Mouse (Mus musculus) intestine, embryonic 14.5 days (tissue): ENCODE results near the gene Mdfi. TPM values are rescaled to one million over a fixed set of nuclear protein-coding genes. Genes with fewer than 3 reads are reported as not detected.
A peak's percentile ranks its signal among the peaks of the same experiment; 100 is the strongest.

Experiments used
- ATAC-seq: fragments of 200-750 bp; cut with Nextera tagmentation; replicated peaks from 2 replicates; pipeline ENCODE4 v1.8.0; 2017; ENCODE audit warnings: low read depth, moderate number of reproducible peaks, moderate TSS enrichment, moderate library complexity; ENCODE audit not compliant: low FRiP score, low TSS enrichment
- DNase-seq: peaks from one replicate; pipeline ENCODE4 v3.0.0-alpha.2; 2018; ENCODE audit warnings: low spot score
- H3K27ac ChIP-seq: fragments of 300-500 bp; sonication (generic); 2 replicates; pipeline ENCODE4 v1.5.1; 2014; ENCODE audit warnings: low read depth, mild to moderate bottlenecking, control low read depth
- H3K27me3 ChIP-seq: fragments of 300-500 bp; sonication (generic); replicated peaks from 2 replicates; pipeline ENCODE4 v1.6.1; 2014; ENCODE audit warnings: low read length, control low read depth; ENCODE audit not compliant: control insufficient read depth, insufficient read depth
- H3K36me3 ChIP-seq: fragments of 300-500 bp; sonication (generic); 2 replicates; pipeline ENCODE4 v1.6.1; 2014; ENCODE audit warnings: low read length, control low read depth; ENCODE audit not compliant: control insufficient read depth, insufficient read depth
- H3K4me1 ChIP-seq: fragments of 300-500 bp; sonication (generic); replicated peaks from 2 replicates; pipeline ENCODE4 v1.6.1; 2014; ENCODE audit warnings: low read length, control low read depth, mixed read lengths; ENCODE audit not compliant: control insufficient read depth, insufficient read depth
- H3K4me2 ChIP-seq: fragments of 300-500 bp; sonication (generic); 2 replicates; pipeline ENCODE4 v1.6.1; 2014; ENCODE audit warnings: low read length
- H3K4me3 ChIP-seq: fragments of 300-500 bp; sonication (generic); 2 replicates; pipeline ENCODE4 v1.5.1; 2014; ENCODE audit warnings: low read depth, low read length, control low read depth, mixed read lengths
- H3K9ac ChIP-seq: fragments of 300-500 bp; sonication (generic); 2 replicates; pipeline ENCODE4 v1.6.1; 2014; ENCODE audit warnings: mild to moderate bottlenecking, low read length
- H3K9me3 ChIP-seq: fragments of 300-500 bp; sonication (generic); 2 replicates; pipeline ENCODE4 v1.6.1; 2016; ENCODE audit warnings: low read length, control low read depth; ENCODE audit not compliant: control insufficient read depth
- WGBS: fragments of 180-500 bp; shearing (Covaris S2); extraction: QIAGEN DNeasy Blood & Tissue Kit; methylation state at CpG from one replicate; pipeline ENCODE4 v1.1.7; 2014; 5-methylcytosine and 5-hydroxymethylcytosine counted together
- polyA plus RNA-seq: library from polyadenylated mRNA; unstranded; fragments of >200 nt; fragmentation: Nextera tagmentation; extraction: Ambion mirVana; gene quantifications from 2 replicates; pipeline ENCODE4 v1.2.1, GENCODE M21; 2014

The Mdfi gene
- polyA plus RNA-seq, 1 experiment from 2014 or later, result 31.7 TPM

DNA sequence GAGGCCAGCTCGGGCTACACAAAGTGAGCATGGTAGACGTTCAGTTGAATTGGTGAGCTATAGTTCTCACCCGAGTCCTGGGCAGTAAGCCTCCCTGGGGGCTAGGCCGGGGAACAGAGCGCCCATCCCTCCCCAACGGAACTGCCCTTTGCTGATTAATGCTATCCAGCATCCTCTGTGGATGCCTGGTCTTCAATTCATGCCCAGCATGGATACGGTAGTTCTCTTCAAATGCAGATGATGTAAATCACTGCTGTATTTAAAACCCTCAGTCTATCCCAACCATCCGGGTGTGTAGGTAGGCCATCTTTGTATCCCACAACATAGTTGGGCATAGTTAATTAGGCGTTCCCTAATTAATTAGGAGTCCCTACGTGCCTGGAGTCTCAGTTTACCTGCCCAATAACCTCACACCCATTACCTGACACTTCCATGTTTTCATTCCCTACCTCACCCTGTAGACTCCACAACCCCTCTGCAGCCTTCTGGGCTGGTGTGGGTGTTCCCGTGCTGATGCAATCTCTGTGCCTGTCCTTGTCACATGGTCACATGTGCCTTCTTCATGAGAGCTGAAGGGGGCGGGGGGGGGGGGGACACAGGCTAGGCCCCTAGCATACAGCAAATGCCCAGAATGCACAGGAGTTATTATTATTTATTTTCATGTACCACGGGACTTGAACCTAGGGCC, 16.3 kb downstream of the Mdfi start:
- peaks cover 68% of the 10 kb centered on the region for H3K36me3 ChIP-seq
- no peak for ATAC-seq
- 87% methylated on average over 13 of the region's 13 CpGs for WGBS

DNA sequence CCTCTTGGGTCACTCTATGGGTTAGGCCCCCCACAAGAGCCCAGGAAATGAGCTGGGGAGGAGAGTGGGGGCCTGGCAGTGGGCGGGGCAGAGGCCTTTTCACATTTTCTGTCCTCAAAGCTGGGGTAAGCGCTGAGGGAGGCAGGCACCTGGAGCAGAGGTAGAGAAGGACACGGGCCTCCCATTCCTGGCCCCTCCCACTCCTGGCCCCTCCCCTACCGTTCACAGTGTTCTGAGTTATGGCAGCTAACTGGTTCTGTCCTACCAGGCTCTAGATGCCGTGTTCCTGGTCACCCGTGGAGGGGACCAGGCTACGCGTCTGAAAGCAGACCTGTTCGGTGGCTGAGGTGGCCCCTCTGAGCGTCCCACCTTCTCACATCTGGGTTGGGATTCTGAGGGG, 19.0 kb downstream of the Mdfi start:
- H3K9ac ChIP-seq, result no peak overlapping the region
- ATAC-seq (no peak), DNase-seq (no peak)
- no peak overlapping the region for H3K4me2 ChIP-seq
- no peak overlapping the region; the same call in 1 of the 2 replicates for H3K27ac ChIP-seq
- peaks cover 13% of the 10 kb centered on the region; the same call in 1 of the 2 replicates for H3K4me1 ChIP-seq
- peaks cover 49% of the 10 kb centered on the region for H3K36me3 ChIP-seq
- H3K27me3 ChIP-seq, result no peaks in the 10 kb centered on the region
- H3K4me3 ChIP-seq, result no peak overlapping the region
- H3K9me3 ChIP-seq, result no peaks in the 10 kb centered on the region
- WGBS, result 41% methylated on average over 10 of the region's 10 CpGs

More for the DNA sequence above, 16.3 kb downstream of the Mdfi start:
- Histone ChIP-seq H3K9me3 (no peaks in the 10 kb centered on the region), H3K4me3 (no peak overlapping the region), H3K27me3 (no peaks in the 10 kb centered on the region), H3K4me2 (no peak overlapping the region), H3K9ac (no peak overlapping the region), H3K4me1 (peaks cover 11% of the 10 kb centered on the region; the same call in 1 of the 2 replicates), H3K27ac (no peak overlapping the region)
- no peak for DNase-seq

- Histone ChIP-seq H3K27ac (no peak overlapping the region), H3K9ac (no peak overlapping the region), H3K9me3 (no peaks in the 10 kb centered on the region), H3K36me3 (peaks cover 39% of the 10 kb centered on the region), H3K4me2 (no peak overlapping the region), H3K4me3 (no peak overlapping the region), H3K4me1 (peaks cover 13% of the 10 kb centered on the region; the same call in 1 of the 2 replicates), H3K27me3 (no peaks in the 10 kb centered on the region)
- ATAC-seq, result no peak
- no peak for DNase-seq
- WGBS, result 34% methylated on average over 6 of the region's 6 CpGs
Measured at GRCm38 (mm10) chr17:47814496-47814895, 20.0 kb downstream of the Mdfi start.

DNA sequence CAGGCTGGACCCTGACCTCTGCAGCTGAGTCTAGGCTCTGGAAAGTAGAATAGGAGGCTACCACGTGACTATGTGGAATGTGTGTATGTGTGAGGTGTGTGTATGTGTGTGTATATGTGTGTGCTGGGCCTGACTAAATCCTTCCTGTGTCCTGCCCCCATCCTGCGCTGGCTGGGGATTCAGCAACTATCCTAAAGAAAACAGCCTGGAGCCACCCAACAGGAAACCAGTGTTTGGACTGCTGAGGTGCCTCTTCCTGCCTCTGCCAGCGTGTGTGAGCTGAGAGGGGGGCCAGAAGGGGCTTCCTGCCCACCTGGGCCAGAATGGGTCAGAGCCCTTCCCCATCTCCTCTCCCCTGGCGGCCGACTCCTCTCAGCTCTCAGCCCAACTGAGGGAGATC, 20.9 kb downstream of the Mdfi start:
- WGBS, result 41% methylated on average over 5 of the region's 5 CpGs
- Histone ChIP-seq H3K27ac (no peak overlapping the region), H3K4me2 (no peak overlapping the region), H3K4me1 (peaks cover 13% of the 10 kb centered on the region; the same call in 1 of the 2 replicates), H3K4me3 (no peak overlapping the region), H3K9ac (no peak overlapping the region), H3K9me3 (no peaks in the 10 kb centered on the region), H3K27me3 (no peaks in the 10 kb centered on the region), H3K36me3 (peaks cover 30% of the 10 kb centered on the region)
- ATAC-seq, result no peak; the same call in 1 of the 2 replicates
- DNase-seq, result no peak

- Histone ChIP-seq H3K27me3 (no peaks in the 10 kb centered on the region), H3K36me3 (peaks cover 19% of the 10 kb centered on the region), H3K27ac (no peak overlapping the region), H3K9ac (no peak overlapping the region), H3K9me3 (no peaks in the 10 kb centered on the region), H3K4me3 (no peak overlapping the region), H3K4me1 (peaks cover 13% of the 10 kb centered on the region; the same call in 1 of the 2 replicates), H3K4me2 (no peak overlapping the region)
- ATAC-seq (no peak), DNase-seq (no peak)
- WGBS, result 73% methylated on average over 6 of the region's 6 CpGs
Measured at GRCm38 (mm10) chr17:47812200-47812599, 22.3 kb downstream of the Mdfi start.

DNA sequence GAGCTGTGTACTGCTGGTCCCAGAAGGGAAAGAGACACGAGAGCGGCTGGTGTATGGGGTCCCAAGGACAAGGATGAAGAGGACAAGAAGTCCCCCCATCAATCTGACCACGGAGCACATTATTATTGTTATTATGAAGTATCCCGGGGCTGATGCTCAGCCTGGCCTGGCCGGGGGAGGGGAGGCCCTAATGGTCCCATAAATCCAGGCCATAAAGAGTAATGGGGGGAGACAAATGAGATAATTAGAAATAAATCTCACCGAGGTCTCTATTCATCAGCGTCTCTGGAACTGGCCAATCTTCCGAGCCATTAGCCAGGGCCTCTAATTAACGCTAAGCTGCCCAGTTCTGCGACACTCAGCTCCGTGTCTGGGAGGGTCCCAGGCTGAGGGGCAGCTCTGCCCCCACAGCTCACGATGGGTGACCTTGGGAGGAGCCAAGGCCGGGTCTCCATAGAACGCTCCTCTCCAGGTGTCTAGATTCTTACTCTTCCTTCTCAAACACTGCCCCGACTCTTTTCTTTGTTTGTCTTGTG, 23.2 kb downstream of the Mdfi start:
- Histone ChIP-seq H3K9ac (no peak overlapping the region), H3K27me3 (no peaks in the 10 kb centered on the region), H3K4me1 (peaks cover 13% of the 10 kb centered on the region; the same call in 1 of the 2 replicates), H3K9me3 (no peaks in the 10 kb centered on the region), H3K4me2 (no peak overlapping the region), H3K4me3 (no peak overlapping the region), H3K27ac (no peak overlapping the region), H3K36me3 (peaks cover 16% of the 10 kb centered on the region)
- DNase-seq (no peak), ATAC-seq (no peak)
- 53% methylated on average over 15 of the region's 15 CpGs for WGBS

GRCm38 (mm10) chr17:47806230-47806629, 28.3 kb downstream of the Mdfi start:
- H3K4me2 ChIP-seq, result peak overlapping the region; percentile 13; the same call in 1 of the 2 replicates
- H3K9me3 ChIP-seq, result no peaks in the 10 kb centered on the region
- DNase-seq (no peak), ATAC-seq (no peak; the same call in 1 of the 2 replicates)
- H3K27ac ChIP-seq, result peak overlapping the region; percentile 67; the same call in 1 of the 2 replicates
- H3K9ac ChIP-seq, result no peak overlapping the region
- no peak overlapping the region for H3K4me3 ChIP-seq
- 37% methylated on average over 9 of the region's 9 CpGs for WGBS
- H3K27me3 ChIP-seq, result no peaks in the 10 kb centered on the region
- no peaks in the 10 kb centered on the region for H3K36me3 ChIP-seq
- H3K4me1 ChIP-seq, result peaks cover 13% of the 10 kb centered on the region

DNA sequence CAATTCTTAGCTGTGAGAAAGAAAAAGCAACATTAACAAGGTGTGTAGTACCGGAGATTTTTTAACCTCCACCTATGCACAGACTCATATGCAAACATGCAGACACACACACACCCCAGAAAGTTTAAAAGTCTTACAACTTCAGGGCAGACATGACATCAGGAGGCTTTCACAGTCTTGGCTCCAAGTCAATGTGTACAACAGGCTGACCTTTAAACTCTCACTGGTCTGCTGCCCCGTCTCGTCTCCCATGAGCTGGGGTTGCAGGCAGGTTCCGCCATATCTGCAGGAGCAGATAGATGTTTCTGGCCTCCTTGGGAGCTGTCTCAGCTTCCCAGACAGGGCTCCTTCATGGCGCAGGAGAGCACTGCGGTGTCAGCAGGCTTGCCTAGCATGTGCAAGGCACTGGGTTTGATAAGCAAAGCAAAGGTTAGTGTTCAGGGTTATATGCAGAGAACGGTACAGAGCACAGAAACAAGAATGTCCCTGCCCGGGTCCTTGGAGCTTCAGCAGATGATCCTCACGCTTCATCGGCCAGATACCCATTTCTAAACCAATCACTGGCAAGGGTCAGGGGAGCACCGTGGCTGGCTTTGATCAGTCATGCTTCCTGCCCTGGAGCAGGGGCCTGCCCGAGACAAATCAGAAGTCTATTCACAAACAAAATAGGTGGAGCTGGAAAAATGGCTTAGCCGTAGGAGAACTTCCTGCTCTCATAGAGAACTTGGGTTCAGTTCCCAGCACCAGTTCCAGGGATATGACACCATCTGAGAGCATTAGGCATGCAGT, 29.2 kb downstream of the Mdfi start:
- Histone ChIP-seq H3K27ac (no peak overlapping the region), H3K9ac (no peak overlapping the region), H3K4me3 (no peak overlapping the region), H3K9me3 (no peaks in the 10 kb centered on the region), H3K27me3 (no peaks in the 10 kb centered on the region), H3K4me1 (peaks cover 12% of the 10 kb centered on the region), H3K4me2 (no peak overlapping the region), H3K36me3 (no peaks in the 10 kb centered on the region)
- 48% methylated on average over 13 of the region's 13 CpGs for WGBS
- DNase-seq (no peak), ATAC-seq (no peak)
